Mouse (Mus musculus): ENCODE measurements around the gene Sel1l3. TPM values are rescaled to one million over a fixed set of nuclear protein-coding genes. Genes with fewer than 3 reads are reported as not detected.

The Sel1l3 gene
- total RNA-seq, 2 experiments from 2014 or later, result 1.3 to 2.9 TPM

DNA sequence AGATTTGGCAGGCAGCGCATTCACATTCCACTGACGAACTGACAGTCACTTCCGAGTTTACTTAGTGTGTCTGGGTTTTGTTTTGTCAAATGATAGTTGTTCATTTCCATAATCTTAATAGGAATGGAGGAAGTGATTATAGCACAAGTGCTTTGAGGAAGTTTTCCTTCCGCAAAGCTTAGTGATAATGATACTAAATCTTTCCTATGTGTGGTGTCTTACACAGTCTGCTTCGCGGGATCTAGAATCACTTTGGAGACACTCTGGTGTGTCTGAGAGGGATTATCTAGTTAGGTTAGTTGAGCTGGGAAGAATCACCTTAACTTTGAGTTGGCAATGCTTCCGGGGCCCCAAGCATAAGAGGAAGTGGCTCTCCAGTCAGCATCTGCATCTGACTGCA lies 126.3 kb downstream of the Sel1l3 start:
- no peak for DNase-seq

DNA sequence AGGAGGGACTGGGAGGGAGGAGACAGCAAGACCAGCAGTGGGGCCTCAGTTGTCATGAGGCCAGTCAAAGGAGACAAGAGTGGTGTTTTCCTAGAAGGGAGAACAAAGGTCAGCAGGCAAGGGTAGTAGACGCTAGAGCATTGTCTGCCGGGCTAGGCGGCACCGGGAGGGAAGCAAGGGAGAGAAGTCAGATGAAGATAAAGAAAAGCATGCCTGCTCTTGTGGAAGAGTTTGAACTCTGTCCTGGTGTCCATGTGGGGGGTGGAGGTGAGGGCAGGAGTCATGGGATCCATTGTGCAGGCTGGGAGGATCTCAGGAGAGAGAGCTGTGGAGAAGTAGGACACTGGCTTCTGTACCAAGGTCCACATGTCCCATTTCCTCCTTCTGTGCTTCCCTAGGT lies 135.3 kb downstream of the Sel1l3 start:
- DNase-seq, result no peak

DNA sequence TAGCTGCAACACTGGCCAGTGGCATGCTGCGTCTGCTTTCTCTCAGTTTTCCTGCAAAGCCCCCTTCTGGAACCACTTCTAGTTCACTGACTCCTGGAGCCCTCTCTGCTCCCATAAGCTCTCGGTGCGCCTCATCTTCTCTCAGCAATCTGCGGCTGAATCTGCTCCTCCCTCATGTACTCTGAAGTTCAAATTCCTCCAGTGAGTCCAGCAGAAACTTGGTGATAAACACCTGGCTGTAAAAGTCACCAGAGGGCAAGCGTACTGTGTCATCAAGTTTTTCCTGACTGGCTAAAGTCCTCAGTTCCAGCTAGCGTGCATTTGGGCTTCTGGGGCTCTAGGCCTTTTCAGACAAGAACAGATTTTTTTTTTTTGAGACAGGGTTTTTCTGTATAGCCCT lies 139.2 kb downstream of the Sel1l3 start:
- no peak for DNase-seq

DNA sequence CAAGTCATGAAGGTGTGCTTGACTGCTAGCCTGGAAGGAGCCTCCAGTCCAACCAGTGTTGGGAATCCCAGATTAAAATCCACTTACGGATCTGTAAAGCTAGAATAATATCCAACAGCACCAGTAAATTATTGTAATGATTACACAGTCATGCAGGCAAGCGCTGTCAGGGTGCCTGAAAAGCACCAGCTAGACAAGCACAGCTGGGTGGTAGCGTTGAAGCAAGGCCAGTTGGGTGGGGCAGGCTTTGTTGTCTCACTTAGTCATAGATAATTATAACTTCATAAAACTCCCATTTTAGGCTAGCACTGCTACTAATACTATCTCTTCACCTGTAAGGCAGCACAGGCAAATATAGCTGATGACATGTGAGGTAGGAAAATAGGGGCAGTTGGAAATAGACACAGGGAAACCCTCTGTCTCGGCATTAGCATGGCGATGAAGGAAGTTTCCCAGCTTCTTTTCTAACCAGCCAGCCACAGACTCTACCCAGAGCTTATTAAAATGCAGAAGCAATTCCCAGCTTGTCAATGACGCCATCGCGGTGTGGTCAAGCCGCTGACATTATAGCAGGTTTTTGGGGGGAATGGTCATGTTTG lies 152.1 kb downstream of the Sel1l3 start:
- DNase-seq, result no peak

Other genes with a start within 250 kb of the Sel1l3 start
- not detected for gene Slc34a2, start 175.8 kb downstream of the Sel1l3 start, total RNA-seq (2021)
- 10 to 100 TPM; 44.2 to 65.8 TPM for gene Smim20, start 53.2 kb upstream of the Sel1l3 start, total RNA-seq (2021)

Measured in adrenal gland, postnatal 36 days (tissue).